Mouse (Mus musculus) stomach, embryonic 16.5 days (tissue): ENCODE measurements around the gene Ppp2r3c. TPM values are rescaled to one million over a fixed set of nuclear protein-coding genes. Genes with fewer than 3 reads are reported as not detected.
"Not testable (repeated sequence)": the region's sequence is repeated elsewhere in the genome, so short reads cannot be mapped to it uniquely, and the experiment has no call there.

Source experiments
- ATAC-seq: fragments of 200-750 bp; cut with Nextera tagmentation; 2 replicates; pipeline ENCODE4 v1.8.0; 2017; ENCODE audit warnings: moderate number of reproducible peaks, moderate TSS enrichment; ENCODE audit not compliant: insufficient read depth, low FRiP score
- H3K27ac ChIP-seq: fragments of 300-500 bp; sonication (generic); 2 replicates; pipeline ENCODE4 v1.5.1; 2014; ENCODE audit warnings: low read length
- H3K27me3 ChIP-seq: fragments of 300-500 bp; sonication (generic); 2 replicates; pipeline ENCODE4 v1.6.1; 2014; ENCODE audit warnings: low read length, control low read depth, mixed read lengths; ENCODE audit not compliant: control insufficient read depth, insufficient read depth
- H3K36me3 ChIP-seq: fragments of 300-500 bp; sonication (generic); 2 replicates; pipeline ENCODE4 v1.6.1; 2014; ENCODE audit warnings: low read length; ENCODE audit not compliant: control insufficient read depth, insufficient read depth
- H3K4me1 ChIP-seq: fragments of 300-500 bp; sonication (generic); 2 replicates; pipeline ENCODE4 v1.6.1; 2014; ENCODE audit warnings: low read length, control low read depth, mixed read lengths; ENCODE audit not compliant: control insufficient read depth, insufficient read depth
- H3K4me2 ChIP-seq: fragments of 300-500 bp; sonication (generic); 2 replicates; pipeline ENCODE4 v1.6.1; 2014; ENCODE audit warnings: low read depth, low read length, mixed read lengths
- H3K4me3 ChIP-seq: fragments of 300-500 bp; sonication (generic); replicated peaks from 2 replicates; pipeline ENCODE4 v1.5.1; 2014; ENCODE audit warnings: mild to moderate bottlenecking, low read length
- H3K9ac ChIP-seq: fragments of 300-500 bp; sonication (generic); 2 replicates; pipeline ENCODE4 v1.6.1; 2014; ENCODE audit warnings: low read length
- H3K9me3 ChIP-seq: fragments of 300-500 bp; sonication (generic); replicated peaks from 2 replicates; pipeline ENCODE4 v1.6.1; 2016; ENCODE audit warnings: low read length, control low read depth; ENCODE audit not compliant: control insufficient read depth
- WGBS: fragments of 180-500 bp; shearing (Covaris S2); extraction: QIAGEN DNeasy Blood & Tissue Kit; methylation state at CpG from one replicate; pipeline ENCODE4 v1.1.7; 2014; 5-methylcytosine and 5-hydroxymethylcytosine counted together
- polyA plus RNA-seq: library from polyadenylated mRNA; unstranded; fragments of >200 nt; fragmentation: Nextera tagmentation; extraction: Ambion mirVana; gene quantifications from 2 replicates; pipeline ENCODE4 v1.2.1, GENCODE M21; 2015

The Ppp2r3c gene
- 10.6 and 10.9 TPM in 2 replicates for polyA plus RNA-seq

GRCm38 (mm10) chr12:55302485-55303441 lies at the start of gene Ppp2r3c:
Gene Ppp2r3c (minus strand): TSS chr12:55302998.
- Histone ChIP-seq H3K36me3 (0 out of 2 replicates have a peak, but pooled peaks cover 3% of the 10 kb centered on the region), H3K27ac (peak within 1 kb of the TSS; percentile 96), H3K4me2 (peak within 1 kb of the TSS; percentile 62), H3K9ac (peak within 1 kb of the TSS; percentile 80), H3K4me1 (peaks cover 15% of the 10 kb centered on the region), H3K4me3 (peak within 1 kb of the TSS; percentile 73), H3K9me3 (no peaks in the 10 kb centered on the region), H3K27me3 (no peaks in the 10 kb centered on the region)
- under 1% methylated on average over 55 of the region's 55 CpGs for WGBS
- ATAC-seq: peak; percentile 94

DNA sequence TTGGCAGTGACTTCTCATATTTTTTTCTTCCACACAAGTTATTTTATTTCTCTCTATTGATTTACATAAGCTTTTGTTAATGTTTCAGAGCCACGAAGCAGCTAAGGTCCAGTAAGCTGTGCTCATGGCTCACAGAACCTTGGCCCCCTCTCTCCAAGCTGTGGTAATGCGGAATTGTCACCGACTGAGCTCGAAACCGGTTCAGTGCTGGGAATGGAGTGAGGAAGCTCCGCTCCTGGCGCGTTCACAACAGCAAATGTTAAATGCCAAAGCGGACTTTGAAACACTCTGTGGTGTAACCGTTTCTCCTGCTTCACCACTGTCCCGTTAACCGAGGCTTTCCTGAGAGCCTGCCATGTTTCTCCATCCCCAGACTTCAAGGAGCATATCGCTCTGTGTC lies 41.8 kb upstream of the Ppp2r3c start:
- H3K4me1 ChIP-seq: peaks cover 2% of the 10 kb centered on the region; the same call in 1 of the 2 replicates
- no peak overlapping the region for H3K4me2 ChIP-seq
- no peak overlapping the region for H3K9ac ChIP-seq
- no peaks in the 10 kb centered on the region for H3K27me3 ChIP-seq
- ATAC-seq: no peak
- H3K27ac ChIP-seq: no peak overlapping the region
- 72% methylated on average over 13 of the region's 13 CpGs for WGBS
- H3K9me3 ChIP-seq: no peaks in the 10 kb centered on the region
- H3K36me3 ChIP-seq: no peaks in the 10 kb centered on the region
- no peak overlapping the region for H3K4me3 ChIP-seq

DNA sequence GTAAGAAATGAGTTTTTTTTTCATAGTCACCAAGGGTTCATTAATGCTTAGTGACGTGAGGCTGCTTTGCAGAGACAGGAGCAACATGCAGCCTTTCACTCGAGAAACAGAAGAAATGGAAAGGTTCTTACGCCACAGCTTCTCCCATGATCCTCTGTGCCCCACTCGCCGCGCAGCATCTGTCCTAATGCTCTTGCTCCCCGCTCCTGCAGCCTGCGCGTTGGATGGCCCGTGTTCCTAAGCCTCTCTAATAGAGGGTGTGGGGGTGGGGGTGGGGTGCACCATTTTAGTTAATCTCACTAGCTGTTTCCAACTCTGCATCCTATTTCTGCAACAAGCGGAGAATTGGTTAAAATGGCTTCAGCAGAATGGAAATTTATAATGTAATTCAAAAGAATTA lies 41.2 kb upstream of the Ppp2r3c start:
- Histone ChIP-seq H3K27me3 (no peaks in the 10 kb centered on the region), H3K4me3 (no peak overlapping the region), H3K36me3 (no peaks in the 10 kb centered on the region), H3K4me2 (no peak overlapping the region), H3K27ac (peak overlapping the region; percentile 26; the same call in 1 of the 2 replicates), H3K9me3 (no peaks in the 10 kb centered on the region), H3K9ac (0 out of 2 replicates have a peak overlapping the region, but pooled peaks have one; percentile 8), H3K4me1 (peaks cover 2% of the 10 kb centered on the region; the same call in 1 of the 2 replicates)
- no peak for ATAC-seq
- WGBS: 73% methylated on average over 11 of the region's 11 CpGs

- H3K4me1 ChIP-seq, H3K36me3 ChIP-seq, H3K9ac ChIP-seq, H3K27me3 ChIP-seq, H3K27ac ChIP-seq, H3K4me3 ChIP-seq, H3K4me2 ChIP-seq, ATAC-seq, H3K9me3 ChIP-seq: not testable (repeated sequence)
- WGBS: 57% methylated on average over 1 of the region's 1 CpGs
Observed at GRCm38 (mm10) chr12:55343045-55343444, 40.2 kb upstream of the Ppp2r3c start.

- not testable (repeated sequence) for H3K36me3 ChIP-seq, H3K9me3 ChIP-seq, H3K27me3 ChIP-seq, H3K4me2 ChIP-seq, H3K4me3 ChIP-seq, H3K9ac ChIP-seq, H3K27ac ChIP-seq, H3K4me1 ChIP-seq, ATAC-seq
- 86% methylated on average over 1 of the region's 2 CpGs for WGBS
Observed at GRCm38 (mm10) chr12:55338490-55338889, 35.7 kb upstream of the Ppp2r3c start.

DNA sequence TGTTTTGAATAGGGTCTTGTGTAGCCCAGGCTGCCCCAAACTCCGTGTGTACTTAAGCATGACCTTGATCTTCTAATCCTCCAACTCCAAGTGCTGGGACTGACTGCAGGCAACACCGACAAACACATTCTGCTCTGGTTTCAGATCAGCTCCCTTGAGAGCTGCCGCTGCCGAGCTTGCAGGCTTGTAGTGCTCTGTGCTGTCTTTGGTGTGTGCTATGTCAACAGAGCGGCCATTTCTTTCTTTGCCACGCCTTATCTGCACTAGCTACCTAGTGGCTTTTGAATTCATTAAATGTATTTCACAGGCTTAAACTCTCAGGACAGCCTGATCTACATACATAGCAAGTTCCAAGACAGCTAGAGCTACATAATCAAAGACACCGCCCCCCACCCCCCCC lies 30.9 kb upstream of the Ppp2r3c start:
- Histone ChIP-seq H3K4me2 (no peak overlapping the region), H3K27ac (no peak overlapping the region), H3K9me3 (no peaks in the 10 kb centered on the region), H3K9ac (no peak overlapping the region), H3K4me3 (no peak overlapping the region), H3K4me1 (no peaks in the 10 kb centered on the region), H3K27me3 (no peaks in the 10 kb centered on the region), H3K36me3 (0 out of 2 replicates have a peak, but pooled peaks cover 3% of the 10 kb centered on the region)
- no peak for ATAC-seq
- 82% methylated on average over 7 of the region's 7 CpGs for WGBS

- H3K9me3 ChIP-seq: no peaks in the 10 kb centered on the region
- H3K27ac ChIP-seq: no peak overlapping the region
- no peak overlapping the region for H3K9ac ChIP-seq
- H3K36me3 ChIP-seq: 0 out of 2 replicates have a peak, but pooled peaks cover 3% of the 10 kb centered on the region
- H3K4me1 ChIP-seq: no peaks in the 10 kb centered on the region
- no peak for ATAC-seq
- H3K4me2 ChIP-seq: no peak overlapping the region
- no peaks in the 10 kb centered on the region for H3K27me3 ChIP-seq
- WGBS: 91% methylated on average over 7 of the region's 7 CpGs
- no peak overlapping the region for H3K4me3 ChIP-seq
Observed at GRCm38 (mm10) chr12:55329351-55329750, 26.6 kb upstream of the Ppp2r3c start.

GRCm38 (mm10) chr12:55328784-55329183 lies 26.0 kb upstream of the Ppp2r3c start:
- no peaks in the 10 kb centered on the region for H3K27me3 ChIP-seq
- H3K4me3 ChIP-seq: no peak overlapping the region
- no peak for ATAC-seq
- H3K4me1 ChIP-seq: no peaks in the 10 kb centered on the region
- no peak overlapping the region for H3K27ac ChIP-seq
- 79% methylated on average over 4 of the region's 4 CpGs for WGBS
- 0 out of 2 replicates have a peak, but pooled peaks cover 3% of the 10 kb centered on the region for H3K36me3 ChIP-seq
- no peak overlapping the region for H3K9ac ChIP-seq
- no peak overlapping the region for H3K4me2 ChIP-seq
- no peaks in the 10 kb centered on the region for H3K9me3 ChIP-seq

DNA sequence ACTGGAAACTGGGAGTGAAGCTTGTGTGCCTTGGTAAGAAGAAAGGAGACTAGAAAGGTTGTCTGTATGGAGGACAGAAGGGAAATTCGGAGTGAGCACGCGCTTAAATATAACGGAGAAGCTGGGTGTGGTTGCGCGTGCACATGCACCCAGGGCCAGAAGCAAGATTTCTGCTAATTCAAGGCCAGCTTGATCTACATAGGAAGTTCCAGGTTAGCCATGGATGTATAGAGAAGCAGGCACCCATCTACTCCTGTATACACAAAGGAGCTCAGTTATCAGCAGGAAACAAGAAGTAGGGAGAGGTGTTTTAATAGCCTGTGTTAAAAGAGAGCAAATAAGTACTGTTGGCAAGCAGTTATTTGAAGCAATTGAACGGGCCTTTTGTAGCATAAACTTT lies 22.9 kb upstream of the Ppp2r3c start:
- Histone ChIP-seq H3K27me3 (no peaks in the 10 kb centered on the region), H3K36me3 (0 out of 2 replicates have a peak, but pooled peaks cover 3% of the 10 kb centered on the region), H3K4me1 (no peaks in the 10 kb centered on the region), H3K27ac (no peak overlapping the region), H3K4me2 (no peak overlapping the region), H3K9me3 (no peaks in the 10 kb centered on the region), H3K9ac (no peak overlapping the region), H3K4me3 (no peak overlapping the region)
- whole genome bisulfite sequencing: 74% methylated on average over 7 of the region's 7 CpGs
- no peak for ATAC-seq
